Mouse (Mus musculus) G1E (cell line): Measurements from ENCODE around the gene Apom.

Experiments used
- CTCF ChIP-seq: IDR thresholded peaks from 2 replicates; pipeline ENCODE4 v1.5.1; 2012; ENCODE audit warnings: low read depth, low read length, inconsistent platforms, mixed read lengths
- GATA1 ChIP-seq: IDR thresholded peaks from 2 replicates; pipeline ENCODE4 v1.6.1; 2012; ENCODE audit warnings: borderline replicate concordance, low read length, inconsistent platforms, mixed read lengths
- GATA2 ChIP-seq: IDR thresholded peaks from 2 replicates; pipeline ENCODE4 v1.6.1; 2012; ENCODE audit warnings: low read depth, low read length, inconsistent platforms, borderline replicate concordance

GRCm38 (mm10) chr17:35103221-35103690 is 28.6 kb downstream of the Apom start:
- TF ChIP-seq CTCF (no peak), GATA2 (no peak), GATA1 (no peak)
